Mouse (Mus musculus) adrenal gland, postnatal 4 days (tissue): ENCODE measurements around the gene Hspa12a. TPM values are rescaled to one million over a fixed set of nuclear protein-coding genes. Genes with fewer than 3 reads are reported as not detected.

ENCODE experiments used
- DNase-seq, 2 experiments: peaks; one replicate each; pipeline ENCODE4 v3.0.0; 2021 to 2022; ENCODE audit warnings: low spot score in 2 of 2, mixed read lengths in 2 of 2
- microRNA-seq: library from miRNA; unstranded; fragments of <30 nt; microRNA quantifications from one replicate; pipeline ENCODE4 v1.2.0, GENCODE M21; 2021
- total RNA-seq, 2 experiments: library from RNA; stranded (reverse); gene quantifications; 2 replicates each; pipeline ENCODE4 v1.2.3; 2021

Hspa12a gene
- total RNA-seq, 2 experiments from 2014 or later, result 76.5 to 78.5 TPM

DNA sequence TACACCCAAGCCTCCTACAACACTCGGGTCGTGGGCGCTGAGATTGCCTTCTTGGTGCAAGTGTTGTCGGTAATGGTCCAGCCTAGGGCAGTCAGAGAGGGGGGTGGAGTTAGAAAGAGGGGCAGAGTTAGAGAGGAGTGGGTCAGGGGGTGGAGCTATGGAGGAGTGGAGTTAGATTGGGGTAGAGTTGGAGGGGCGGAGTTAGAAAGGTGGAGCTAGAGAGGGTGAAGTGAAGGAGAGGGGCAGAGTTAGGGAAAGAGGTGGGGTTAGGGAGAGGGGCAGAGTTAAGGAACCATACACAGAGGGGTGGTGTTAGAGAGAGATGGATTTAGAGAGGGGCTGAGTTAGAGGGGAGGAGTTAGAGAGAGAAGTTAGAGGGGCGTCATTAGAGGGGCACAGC lies 181.1 kb downstream of the Hspa12a start:
- no peak for DNase-seq

DNA sequence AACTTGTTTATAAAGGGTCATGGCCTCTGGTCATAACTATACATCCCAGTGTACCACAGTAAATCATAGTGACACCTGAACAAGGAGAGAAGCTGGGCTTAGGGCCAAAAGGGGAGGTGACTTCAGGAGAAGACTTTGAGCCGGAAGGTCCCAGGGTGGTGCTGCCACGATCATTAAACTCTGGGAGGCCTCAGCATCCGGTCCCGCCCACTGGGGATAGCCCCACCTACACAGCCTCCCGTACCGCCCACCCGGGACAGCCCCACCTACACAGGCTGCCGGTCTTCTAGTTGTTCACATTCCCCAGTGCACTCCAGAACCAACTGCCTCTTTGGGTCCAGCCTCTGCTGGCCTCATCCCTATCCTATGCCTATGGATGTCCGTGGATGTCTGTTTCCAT lies 184.0 kb downstream of the Hspa12a start, which contains the start of gene Pnliprp2:
Gene Pnliprp2 (plus strand): TSS at position 297 of the 400 bp plus-strand sequence.
- DNase-seq, result no peak

DNA sequence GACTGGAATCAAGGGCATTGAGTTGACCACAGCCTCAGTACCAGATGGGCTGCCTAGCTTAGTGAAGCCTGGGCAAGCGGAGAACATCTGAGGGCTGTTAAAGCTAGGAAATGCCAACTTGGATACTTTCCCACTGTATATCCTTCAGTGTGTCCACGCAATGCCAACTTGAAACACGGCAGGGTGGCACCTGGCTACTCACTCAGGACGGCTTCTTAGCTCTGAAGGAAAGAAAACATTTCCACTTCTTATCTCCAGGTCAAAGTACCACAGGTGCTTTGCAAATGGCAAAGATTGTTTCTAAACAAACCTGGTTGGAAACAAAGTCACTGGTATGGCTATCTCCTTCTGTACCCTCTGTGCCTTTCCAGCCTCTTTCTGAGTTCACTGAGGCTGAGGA lies 184.6 kb downstream of the Hspa12a start:
- no peak for DNase-seq

DNA sequence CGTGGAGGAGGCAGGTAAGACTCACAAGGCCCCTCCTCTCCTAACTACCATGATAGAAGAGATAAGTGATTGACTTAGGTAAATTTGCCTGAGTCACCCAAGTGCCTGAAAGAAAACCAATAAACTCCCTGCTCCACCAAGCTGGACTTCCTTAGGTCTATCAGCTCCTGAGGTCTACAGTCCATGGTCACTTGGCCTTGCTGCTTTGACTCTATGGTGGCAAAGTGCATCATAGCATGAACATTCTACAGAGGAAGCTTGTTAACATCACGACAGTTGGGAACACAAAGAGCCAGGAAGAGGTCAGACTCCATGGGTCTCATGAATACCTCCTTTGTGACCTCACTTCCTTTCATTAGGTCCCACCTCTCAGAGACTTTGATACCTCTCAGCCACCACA lies 191.9 kb downstream of the Hspa12a start:
- DNase-seq, result no peak

DNA sequence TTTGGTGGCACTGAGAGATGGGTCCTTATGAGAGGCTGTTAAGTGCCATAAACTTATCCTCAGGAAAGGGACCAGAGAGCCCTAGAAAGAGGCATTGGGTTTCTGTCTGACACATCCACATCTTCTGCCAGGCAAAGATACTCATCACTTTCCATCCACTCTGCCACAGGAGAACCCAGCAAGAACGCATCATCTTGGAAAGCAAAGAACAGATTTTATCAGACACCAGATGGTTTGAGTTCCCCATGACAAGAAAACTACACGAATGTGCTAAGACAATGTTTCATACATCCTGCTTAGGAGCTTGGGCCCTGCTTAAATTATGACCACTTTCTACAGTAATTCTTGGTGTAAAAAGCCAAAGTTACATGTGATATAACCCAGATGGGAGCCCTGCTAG lies 192.6 kb downstream of the Hspa12a start:
- no peak for DNase-seq

DNA sequence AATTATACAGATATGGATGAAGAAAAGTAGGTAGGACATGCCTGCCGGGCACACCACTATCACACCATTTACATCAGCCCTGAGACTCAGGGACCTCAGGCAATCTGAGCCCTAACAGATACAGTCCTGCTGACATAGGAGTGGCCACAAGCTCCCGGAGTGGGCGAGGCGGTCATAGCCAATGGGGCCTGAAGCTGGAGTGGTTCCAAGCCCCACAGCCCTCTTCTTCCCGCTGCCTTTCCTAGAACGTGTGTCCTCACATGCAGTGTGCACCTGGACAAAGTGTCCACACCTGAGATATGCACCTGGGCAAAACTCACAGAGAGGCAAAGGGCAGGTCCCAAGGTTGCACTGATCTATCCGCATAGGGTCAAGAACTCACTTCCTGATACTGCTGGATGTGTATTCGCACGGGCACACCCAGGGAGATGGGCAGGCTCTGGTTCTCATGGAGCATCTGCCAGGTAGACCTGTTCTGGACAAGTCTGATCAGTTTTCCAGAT lies 195.9 kb downstream of the Hspa12a start:
- no peak for DNase-seq

Small RNA genes within 50 kb of the gene (microRNA-seq; reads per million reads assigned to microRNA genes)
- 2.6 reads per million, percentile 2 among the genes with 10 or more reads in this experiment for gene Mir3086

Other genes with a start within 250 kb of the Hspa12a start
- gene Pnliprp1, start 214.8 kb downstream of the Hspa12a start, total RNA-seq, result 1,000 to 10,000 TPM in 1 of 2 experiments, 1 to 10 TPM in 1; 3.4 to 2,030 TPM
- 10 to 100 TPM in 1 of 2 experiments, not detected in 1; 67.8 TPM for gene Pnliprp2, start 183.9 kb downstream of the Hspa12a start, total RNA-seq
- gene 1700019N19Rik, start 149.2 kb downstream of the Hspa12a start, total RNA-seq, result under 1 TPM in 1 of 2 experiments, not detected in 1; 0.42 TPM
- under 1 TPM; 0.31 to 0.45 TPM for gene Eno4, start 229 bp downstream of the Hspa12a start, total RNA-seq
- gene Shtn1, start 132.4 kb upstream of the Hspa12a start, total RNA-seq, result 10 to 100 TPM in 1 of 2 experiments, 1 to 10 TPM in 1; 8.4 to 11.0 TPM
- not detected for gene Vax1, start 226.4 kb upstream of the Hspa12a start, total RNA-seq